Mouse (Mus musculus): ENCODE data around the gene Zfp276. TPM values are rescaled to one million over a fixed set of nuclear protein-coding genes. Genes with fewer than 3 reads are reported as not detected.
"Not testable (repeated sequence)": the region's sequence is repeated elsewhere in the genome, so short reads cannot be mapped to it uniquely, and the experiment has no call there.

The Zfp276 gene
- 16.0 and 18.2 TPM in 2 replicates for polyA plus RNA-seq (2016; fragmentation: Nextera tagmentation; extraction: Ambion mirVana)

DNA sequence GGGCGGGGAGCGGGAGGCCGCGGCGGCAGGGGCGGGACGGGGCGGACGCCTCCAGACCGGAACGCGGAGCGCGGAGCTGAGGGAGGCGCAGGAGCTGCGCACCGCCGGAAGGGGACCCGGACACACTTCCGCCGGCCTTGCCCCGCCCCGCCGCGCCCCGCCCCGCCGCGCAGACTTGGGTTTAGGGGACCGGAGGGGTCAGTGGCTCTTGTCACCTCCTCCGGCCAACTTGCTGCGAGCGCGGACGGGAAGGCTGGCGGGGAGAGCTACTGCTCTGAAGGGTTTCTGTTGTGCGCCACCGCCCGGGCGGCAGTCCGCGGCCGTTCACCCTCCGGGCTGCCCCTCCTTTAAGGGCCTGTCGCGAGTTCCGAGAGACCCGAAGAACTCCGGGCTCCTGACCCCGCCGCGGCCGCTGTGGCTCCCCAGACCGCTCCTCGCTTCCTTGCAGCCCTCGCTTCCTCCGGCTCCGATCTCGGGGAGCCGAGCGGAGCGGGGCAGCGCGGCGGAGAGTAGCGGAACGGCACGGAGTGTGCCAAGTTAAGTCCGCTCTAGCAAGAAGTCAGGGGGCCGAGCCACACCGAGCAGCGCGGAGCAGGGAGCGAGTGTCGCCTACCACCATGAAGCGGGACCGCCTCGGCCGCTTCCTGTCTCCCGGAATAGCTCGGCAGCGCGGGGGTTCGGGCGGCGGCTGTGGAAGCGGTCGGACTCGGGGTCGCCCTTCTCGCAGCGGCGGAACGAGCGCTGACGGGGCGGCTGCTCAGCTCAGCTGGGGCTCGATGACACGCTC, at the start of gene Zfp276, which contains the start of gene Vps9d1:
Zfp276 (plus strand) TSS at position 97 of the 787 bp plus-strand sequence.
Vps9d1 (minus strand) TSS at position 250 of the 787 bp plus-strand sequence.
- Histone ChIP-seq H3K4me2 (peak within 1 kb of the TSS; percentile 90), H3K4me3 (peak within 1 kb of the TSS; percentile 91), H3K9me3 (replicated peaks) (no peaks in the 10 kb centered on the region), H3K4me1 (replicated peaks) (peaks cover 28% of the 10 kb centered on the region), H3K36me3 (peaks cover 58% of the 10 kb centered on the region), H3K27ac (ENCODE audit: poor library complexity, severe bottlenecking) (peak within 1 kb of the TSS; percentile 84), H3K27me3 (replicated peaks) (no peaks in the 10 kb centered on the region), H3K9ac (peak within 1 kb of the TSS; percentile 97)
- peak; percentile 93 for ATAC-seq (ENCODE audit: insufficient number of reproducible peaks, low FRiP score)
- WGBS: under 1% methylated on average over 72 of the region's 99 CpGs

DNA sequence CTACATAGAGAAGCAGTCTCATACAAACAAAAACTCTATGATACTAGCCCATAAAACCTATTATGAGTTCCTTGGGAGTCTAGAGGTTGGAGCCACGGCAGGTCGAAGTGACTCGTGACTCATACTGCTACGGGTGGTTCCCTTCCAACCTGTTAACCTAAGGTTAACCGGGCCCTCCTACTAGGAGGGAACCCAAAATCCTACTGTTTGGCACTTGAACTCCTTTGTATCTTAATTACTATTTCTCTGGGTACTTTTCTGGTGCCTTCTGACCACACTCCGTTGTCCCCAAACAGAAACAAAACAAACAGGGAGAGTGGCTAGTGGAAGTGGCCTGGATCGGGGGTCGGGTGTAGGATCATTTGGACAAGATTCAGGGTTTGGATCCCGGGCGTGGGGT, 42.1 kb upstream of the Zfp276 start:
- H3K27ac ChIP-seq (ENCODE audit: poor library complexity, severe bottlenecking): no peak overlapping the region
- WGBS: 39% methylated on average over 10 of the region's 10 CpGs
- peak overlapping the region; percentile 98 for H3K9ac ChIP-seq
- peaks cover 24% of the 10 kb centered on the region for H3K4me1 ChIP-seq (replicated peaks)
- peaks cover 37% of the 10 kb centered on the region for H3K36me3 ChIP-seq
- no peak for ATAC-seq (ENCODE audit: insufficient number of reproducible peaks, low FRiP score)
- H3K9me3 ChIP-seq (replicated peaks): no peaks in the 10 kb centered on the region
- no peaks in the 10 kb centered on the region for H3K27me3 ChIP-seq (replicated peaks)
- H3K4me3 ChIP-seq: peak overlapping the region; percentile 98
- peak overlapping the region; percentile 92 for H3K4me2 ChIP-seq

DNA sequence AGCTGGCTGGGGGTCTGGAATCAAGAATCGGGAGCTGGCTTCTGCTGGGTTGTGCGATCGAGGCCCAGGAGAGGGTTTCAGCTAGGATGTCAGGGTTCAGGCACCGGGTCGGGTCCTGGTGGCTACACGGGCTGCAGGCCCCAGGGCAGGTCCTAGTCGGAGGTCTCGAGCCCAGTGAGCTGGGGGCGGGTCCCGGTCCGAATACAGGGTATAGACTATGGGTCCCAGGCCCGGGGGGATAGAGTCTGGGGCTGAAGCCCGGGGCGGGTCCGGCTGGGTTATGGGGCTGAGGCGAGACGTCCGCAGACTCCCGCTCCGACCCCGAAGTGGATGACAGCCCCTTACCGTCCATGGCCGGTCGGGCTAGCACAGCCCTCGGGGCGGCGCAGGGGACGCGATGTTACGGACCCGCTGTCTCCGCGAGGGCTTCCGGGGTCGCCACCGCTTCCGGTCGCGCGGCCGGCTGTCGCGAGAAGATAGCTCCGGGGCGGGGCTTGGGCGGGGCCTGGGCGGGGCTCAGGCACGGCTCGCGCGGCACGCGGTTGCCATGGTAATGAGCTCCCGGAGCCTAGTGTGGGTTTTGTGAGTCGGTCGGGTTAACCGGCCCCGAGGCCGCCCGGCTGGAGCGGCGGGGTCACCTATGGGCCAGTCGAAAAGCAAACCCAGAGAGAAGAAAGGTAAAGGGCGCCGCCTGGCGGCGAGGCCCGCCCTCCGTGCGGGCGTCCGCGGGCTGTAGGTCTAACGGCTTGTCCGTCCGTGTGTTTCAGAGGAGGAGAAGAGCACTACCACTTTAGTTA, 41.5 kb upstream of the Zfp276 start, which contains the start of the genes Chmp1a and Spata33:
Chmp1a (minus strand) TSS at position 443 of the 797 bp plus-strand sequence.
Spata33 (plus strand) TSS at position 512 of the 797 bp plus-strand sequence.
- peak within 1 kb of the TSS; percentile 92 for H3K4me2 ChIP-seq
- H3K9me3 ChIP-seq (replicated peaks): no peaks in the 10 kb centered on the region
- H3K4me1 ChIP-seq (replicated peaks): peaks cover 24% of the 10 kb centered on the region
- ATAC-seq (ENCODE audit: insufficient number of reproducible peaks, low FRiP score): peak; percentile 95
- WGBS: under 1% methylated on average over 73 of the region's 76 CpGs
- peak within 1 kb of the TSS; percentile 98 for H3K4me3 ChIP-seq
- H3K27ac ChIP-seq (ENCODE audit: poor library complexity, severe bottlenecking): peak within 1 kb of the TSS; percentile 36; the same call in 1 of the 2 replicates
- H3K9ac ChIP-seq: peak within 1 kb of the TSS; percentile 98
- no peaks in the 10 kb centered on the region for H3K27me3 ChIP-seq (replicated peaks)
- peaks cover 31% of the 10 kb centered on the region for H3K36me3 ChIP-seq

DNA sequence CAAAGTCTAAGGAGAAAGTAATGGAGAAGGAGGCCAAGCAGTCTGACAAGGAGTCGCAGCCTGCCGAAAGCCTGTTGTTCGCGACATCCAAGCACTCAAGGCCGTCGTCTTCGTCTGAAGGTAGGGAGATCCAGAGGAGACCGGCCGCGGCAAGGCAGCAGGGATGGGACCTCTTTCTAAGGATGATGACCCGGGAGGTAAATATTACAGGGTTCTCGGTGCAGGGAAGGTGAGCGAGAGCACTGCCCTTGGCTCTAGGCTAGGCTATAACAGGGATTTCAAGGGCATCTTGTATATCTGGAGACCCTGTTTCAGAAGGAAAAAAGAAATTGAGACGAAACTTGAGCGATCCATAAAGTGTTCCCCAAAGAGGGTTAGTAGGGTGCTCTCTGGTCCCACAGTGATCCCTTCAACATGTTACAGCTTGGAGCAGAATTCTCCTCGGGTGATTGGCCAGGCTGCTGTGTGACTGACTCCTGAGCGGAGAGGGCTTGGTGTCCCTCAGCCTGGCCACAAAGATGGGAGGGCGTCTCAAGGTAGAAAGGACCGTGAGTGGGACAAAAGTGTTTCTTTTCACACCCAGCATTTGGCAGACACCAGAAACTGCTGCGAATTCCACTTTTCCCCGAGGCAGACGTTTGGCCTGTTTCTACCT, 40.8 kb upstream of the Zfp276 start:
- H3K9ac ChIP-seq: peak overlapping the region; percentile 98
- peaks cover 24% of the 10 kb centered on the region for H3K36me3 ChIP-seq
- H3K4me1 ChIP-seq (replicated peaks): peaks cover 24% of the 10 kb centered on the region
- no peaks in the 10 kb centered on the region for H3K9me3 ChIP-seq (replicated peaks)
- H3K27ac ChIP-seq (ENCODE audit: poor library complexity, severe bottlenecking): peak overlapping the region; percentile 36; the same call in 1 of the 2 replicates
- H3K4me2 ChIP-seq: peak overlapping the region; percentile 92
- peak overlapping the region; percentile 98 for H3K4me3 ChIP-seq
- no peak for ATAC-seq (ENCODE audit: insufficient number of reproducible peaks, low FRiP score)
- H3K27me3 ChIP-seq (replicated peaks): no peaks in the 10 kb centered on the region
- 20% methylated on average over 22 of the region's 22 CpGs for WGBS

DNA sequence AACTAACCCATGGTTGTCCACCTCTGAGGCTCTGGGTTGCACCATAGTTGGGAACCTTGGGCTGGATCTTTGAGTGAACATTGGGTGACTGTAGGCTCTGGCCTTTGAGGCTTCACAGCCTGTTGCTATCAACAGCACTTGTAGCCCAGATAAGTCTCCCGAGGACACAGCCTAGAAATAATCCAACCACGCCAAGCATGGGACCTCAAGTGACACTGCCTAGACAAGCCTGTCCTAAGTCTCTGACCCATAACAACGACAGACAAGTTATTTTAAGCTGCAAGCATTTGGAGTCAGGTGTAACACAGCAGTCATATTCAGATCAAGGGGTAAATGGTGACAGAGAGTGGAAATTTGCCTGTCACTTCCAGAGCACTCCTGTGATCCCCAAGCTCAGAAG, 38.6 kb upstream of the Zfp276 start:
- Histone ChIP-seq H3K27me3 (replicated peaks) (0 out of 2 replicates have a peak, but pooled peaks cover 3% of the 10 kb centered on the region), H3K4me1 (replicated peaks) (peaks cover 24% of the 10 kb centered on the region), H3K27ac (ENCODE audit: poor library complexity, severe bottlenecking) (no peak overlapping the region), H3K4me2 (no peak overlapping the region), H3K4me3 (no peak overlapping the region), H3K9me3 (replicated peaks) (no peaks in the 10 kb centered on the region), H3K9ac (no peak overlapping the region), H3K36me3 (0 out of 2 replicates have a peak, but pooled peaks cover 2% of the 10 kb centered on the region)
- no peak for ATAC-seq (ENCODE audit: insufficient number of reproducible peaks, low FRiP score)
- 31% methylated on average over 3 of the region's 3 CpGs for WGBS

DNA sequence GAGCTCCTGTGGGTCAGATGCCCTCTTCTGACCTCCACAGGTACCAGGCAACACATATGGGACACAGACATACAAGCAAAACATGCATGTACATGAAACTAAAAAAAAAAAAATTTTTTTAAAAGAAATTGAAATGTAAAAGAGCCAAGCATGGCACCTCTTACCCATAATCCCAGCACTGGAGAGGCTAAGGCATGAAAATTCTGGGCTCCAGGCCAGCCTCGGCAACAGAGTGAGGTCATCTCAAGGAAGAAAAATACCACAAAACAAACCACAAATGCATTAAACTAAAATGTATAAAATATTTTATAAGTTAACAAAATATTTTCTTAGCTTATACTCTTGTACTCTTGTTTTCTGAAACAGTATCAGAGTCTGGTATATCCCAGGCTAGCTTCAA, 33.1 kb upstream of the Zfp276 start:
- H3K4me2 ChIP-seq: no peak overlapping the region
- no peaks in the 10 kb centered on the region for H3K36me3 ChIP-seq
- peaks cover 11% of the 10 kb centered on the region for H3K4me1 ChIP-seq (replicated peaks)
- no peak overlapping the region for H3K27ac ChIP-seq (ENCODE audit: poor library complexity, severe bottlenecking)
- no peak overlapping the region for H3K9ac ChIP-seq
- H3K27me3 ChIP-seq (replicated peaks): 0 out of 2 replicates have a peak, but pooled peaks cover 3% of the 10 kb centered on the region
- no peak overlapping the region for H3K4me3 ChIP-seq
- WGBS: 74% methylated on average over 1 of the region's 1 CpGs
- H3K9me3 ChIP-seq (replicated peaks): no peaks in the 10 kb centered on the region
- no peak for ATAC-seq (ENCODE audit: insufficient number of reproducible peaks, low FRiP score)

DNA sequence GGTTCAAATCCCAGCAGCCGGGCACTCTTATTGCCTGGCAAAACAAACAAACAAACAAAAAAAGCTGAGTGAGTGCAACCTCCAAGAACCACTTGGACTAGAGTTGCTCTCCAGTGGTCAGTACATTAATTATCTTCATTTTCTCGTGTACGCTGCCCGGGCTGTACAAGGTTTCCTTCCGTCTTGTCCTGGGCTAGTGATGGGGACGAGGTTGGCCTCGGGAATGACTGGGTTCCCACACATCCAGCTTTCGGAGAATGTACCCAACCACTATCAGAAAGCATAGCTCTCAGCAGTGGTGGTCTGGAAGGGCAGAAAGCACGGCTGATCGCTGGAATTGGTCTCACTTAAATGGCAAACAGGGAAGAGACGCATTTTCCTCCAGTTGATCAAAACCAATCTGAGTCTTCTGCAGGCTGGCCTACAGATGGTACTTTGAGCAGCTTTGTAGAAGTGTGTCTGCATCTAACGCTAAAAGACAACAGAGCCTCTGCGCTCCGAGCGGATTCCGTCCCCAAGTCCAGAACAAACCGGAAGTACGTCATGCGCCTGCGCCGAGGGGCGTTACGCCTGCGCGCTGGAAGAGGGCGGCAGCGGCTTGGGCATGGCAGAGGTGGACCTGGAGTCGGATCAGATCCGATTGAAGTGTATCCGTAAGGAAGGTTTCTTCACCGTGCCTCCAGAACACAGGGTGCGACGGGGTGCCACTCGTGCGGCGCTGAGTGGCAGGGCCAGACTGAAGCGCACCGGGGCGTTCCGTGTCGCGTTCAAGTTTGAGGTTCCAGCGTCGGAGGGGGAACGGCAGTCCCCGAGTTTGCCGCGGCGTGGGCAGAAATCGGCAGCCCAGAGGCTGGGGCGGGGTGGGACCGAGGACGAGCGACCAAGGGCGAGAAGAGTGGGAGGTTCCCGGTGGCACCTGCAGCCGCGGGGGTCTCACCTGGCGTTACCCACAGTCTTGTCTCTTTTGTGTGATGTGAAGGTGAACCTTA, 29.4 kb upstream of the Zfp276 start, which contains the start of gene Cdk10:
Cdk10 (plus strand) TSS at position 565 of the 989 bp plus-strand sequence.
- ATAC-seq (ENCODE audit: insufficient number of reproducible peaks, low FRiP score): peak; percentile 87
- Histone ChIP-seq H3K9ac (peak within 1 kb of the TSS; percentile 97), H3K9me3 (replicated peaks) (no peaks in the 10 kb centered on the region), H3K4me2 (peak within 1 kb of the TSS; percentile 93), H3K4me3 (peak within 1 kb of the TSS; percentile 80), H3K36me3 (peaks cover 31% of the 10 kb centered on the region), H3K4me1 (replicated peaks) (peaks cover 11% of the 10 kb centered on the region), H3K27me3 (replicated peaks) (0 out of 2 replicates have a peak, but pooled peaks cover 3% of the 10 kb centered on the region), H3K27ac (ENCODE audit: poor library complexity, severe bottlenecking) (peak within 1 kb of the TSS; percentile 83)
- WGBS: 3% methylated on average over 59 of the region's 59 CpGs

DNA sequence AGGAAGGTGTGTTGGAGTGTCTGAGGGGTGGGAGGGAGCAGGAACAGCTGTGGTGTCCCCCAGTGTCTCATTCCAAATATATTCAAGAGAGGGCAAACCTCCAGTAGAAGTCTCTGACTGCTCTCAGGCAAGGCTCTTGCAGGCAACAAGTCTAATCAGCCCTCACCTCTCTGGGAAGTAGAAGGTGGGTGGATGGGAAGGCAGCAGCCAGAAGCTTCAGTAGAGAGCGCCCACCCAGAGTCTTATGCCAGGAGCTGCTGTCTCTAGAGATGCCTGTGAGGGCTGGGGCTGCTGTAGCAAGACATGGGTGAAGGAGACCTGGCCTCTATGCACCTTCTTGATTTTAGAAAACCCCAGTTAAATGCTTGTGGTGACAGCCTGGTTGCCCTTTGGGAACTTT, 25.6 kb upstream of the Zfp276 start:
- WGBS: 95% methylated on average over 1 of the region's 1 CpGs
- peaks cover 11% of the 10 kb centered on the region for H3K4me1 ChIP-seq (replicated peaks)
- no peak overlapping the region for H3K4me2 ChIP-seq
- peaks cover 7% of the 10 kb centered on the region for H3K27me3 ChIP-seq (replicated peaks)
- peaks cover 37% of the 10 kb centered on the region for H3K36me3 ChIP-seq
- ATAC-seq (ENCODE audit: insufficient number of reproducible peaks, low FRiP score): no peak
- no peak overlapping the region for H3K4me3 ChIP-seq
- H3K27ac ChIP-seq (ENCODE audit: poor library complexity, severe bottlenecking): no peak overlapping the region
- H3K9me3 ChIP-seq (replicated peaks): no peaks in the 10 kb centered on the region
- no peak overlapping the region for H3K9ac ChIP-seq

DNA sequence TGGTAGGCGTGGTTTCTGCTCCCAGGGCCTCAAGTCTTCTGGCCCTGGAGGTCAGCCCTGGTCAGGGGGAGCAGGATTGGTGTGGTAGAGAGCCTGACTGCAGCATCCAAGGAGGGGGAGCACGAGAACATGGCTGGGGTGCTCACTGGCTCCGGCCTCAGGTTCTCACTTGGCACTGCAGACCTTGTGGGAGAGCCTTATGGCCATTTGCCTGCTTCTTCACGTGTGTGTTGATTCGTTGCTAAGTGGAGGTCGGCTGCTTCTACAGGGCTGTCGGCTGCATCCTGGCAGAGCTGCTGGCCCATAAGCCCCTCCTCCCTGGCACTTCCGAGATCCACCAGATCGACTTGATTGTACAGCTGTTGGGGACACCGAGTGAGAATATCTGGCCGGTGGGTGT, 23.7 kb upstream of the Zfp276 start:
- not testable (repeated sequence) for H3K27ac ChIP-seq (ENCODE audit: poor library complexity, severe bottlenecking); H3K4me3 ChIP-seq; H3K9me3 ChIP-seq (replicated peaks); H3K4me2 ChIP-seq; H3K9ac ChIP-seq; ATAC-seq (ENCODE audit: insufficient number of reproducible peaks, low FRiP score)
- peaks cover 37% of the 10 kb centered on the region for H3K36me3 ChIP-seq
- 83% methylated on average over 11 of the region's 11 CpGs for WGBS
- H3K4me1 ChIP-seq (replicated peaks): peaks cover 12% of the 10 kb centered on the region
- H3K27me3 ChIP-seq (replicated peaks): peaks cover 26% of the 10 kb centered on the region

DNA sequence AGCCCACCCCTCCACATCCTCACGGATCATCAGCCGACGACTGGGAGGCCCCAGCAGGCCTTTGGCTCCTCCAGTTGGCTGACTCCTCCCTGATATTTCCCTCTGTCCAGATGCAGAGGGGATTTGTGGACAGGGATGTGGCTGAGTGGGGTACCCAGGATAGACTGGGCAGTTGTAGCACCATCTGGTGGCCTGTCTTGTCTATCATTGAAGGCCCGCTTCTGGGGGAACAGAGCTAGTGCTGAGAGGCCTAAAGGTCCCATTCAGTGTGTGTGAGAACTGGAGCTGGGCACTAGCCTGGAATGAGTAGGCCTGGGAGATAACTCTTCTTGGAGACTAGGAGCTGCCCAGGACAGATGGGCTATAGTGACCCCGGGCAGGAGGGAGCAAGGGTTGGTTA, 22.3 kb upstream of the Zfp276 start:
- peaks cover 29% of the 10 kb centered on the region for H3K27me3 ChIP-seq (replicated peaks)
- ATAC-seq (ENCODE audit: insufficient number of reproducible peaks, low FRiP score): no peak
- H3K9me3 ChIP-seq (replicated peaks): no peaks in the 10 kb centered on the region
- H3K36me3 ChIP-seq: peaks cover 34% of the 10 kb centered on the region
- no peak overlapping the region for H3K4me2 ChIP-seq
- H3K4me1 ChIP-seq (replicated peaks): peaks cover 14% of the 10 kb centered on the region
- no peak overlapping the region for H3K27ac ChIP-seq (ENCODE audit: poor library complexity, severe bottlenecking)
- H3K9ac ChIP-seq: no peak overlapping the region
- WGBS: 61% methylated on average over 5 of the region's 5 CpGs
- no peak overlapping the region for H3K4me3 ChIP-seq
